Mouse (Mus musculus): ENCODE data around the gene Tamm41.

GRCm38 (mm10) chr6:114976915-114977419 is 60.7 kb downstream of the Tamm41 start:
- no peak for TF ChIP-seq CTCF (IDR thresholded peaks at IDR 0.05; ENCODE audit: insufficient read depth, low read depth, low read length)
- no peak for TF ChIP-seq POLR2A (IDR thresholded peaks at IDR 0.05; ENCODE audit: insufficient read depth, low read depth, low read length)
